Mouse (Mus musculus): ENCODE data around the gene Mink1. TPM values are rescaled to one million over a fixed set of nuclear protein-coding genes. Genes with fewer than 3 reads are reported as not detected.

Gene Mink1
- polyA plus RNA-seq, 1 experiment: 151 TPM

DNA sequence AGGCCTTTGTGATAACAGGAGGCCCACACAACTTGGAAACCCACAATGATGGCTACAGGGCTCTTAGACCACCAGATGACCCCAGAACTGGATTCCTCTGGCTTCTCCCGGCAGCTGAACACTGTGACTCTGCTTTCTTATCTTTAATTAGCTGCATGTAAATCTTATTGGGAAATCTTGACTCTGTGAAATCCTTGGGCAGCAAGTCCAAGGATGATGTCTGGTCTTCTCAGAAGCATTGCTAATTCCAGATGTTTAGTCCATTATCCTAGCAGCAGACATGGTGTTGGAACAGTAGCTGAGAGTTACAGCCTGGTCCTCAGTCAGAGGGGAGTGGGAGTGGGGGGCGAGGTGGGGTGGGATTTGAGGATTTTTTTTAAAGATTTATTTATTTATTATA, 65.8 kb downstream of the Mink1 start:
- no peak for TF ChIP-seq CTCF (IDR thresholded peaks at IDR 0.05; ENCODE audit: borderline replicate concordance, control insufficient read depth, extremely low read depth, insufficient read depth, low read length, poor library complexity)
- no peak for TF ChIP-seq POLR2A (IDR thresholded peaks at IDR 0.05; ENCODE audit: control insufficient read depth, extremely low read depth, insufficient read depth, low read length, poor library complexity)
- Histone ChIP-seq H3K36me3 (ENCODE audit: control insufficient read depth, insufficient read depth, low read length) (no peaks in the 10 kb centered on the region), H3K4me1 (replicated peaks; ENCODE audit: control insufficient read depth, insufficient read depth, low read length) (no peaks in the 10 kb centered on the region), H3K4me3 (ENCODE audit: control insufficient read depth, insufficient read depth, low read length) (no peak overlapping the region), H3K27ac (ENCODE audit: control insufficient read depth, insufficient read depth, low read length) (no peak overlapping the region), H3K27me3 (ENCODE audit: control insufficient read depth, insufficient read depth, low read length) (no peaks in the 10 kb centered on the region)
- no peak for DNase-seq
- 94% methylated on average over 2 of the region's 2 CpGs for WGBS

- Histone ChIP-seq H3K27ac (ENCODE audit: control insufficient read depth, insufficient read depth, low read length) (no peak overlapping the region), H3K27me3 (ENCODE audit: control insufficient read depth, insufficient read depth, low read length) (no peaks in the 10 kb centered on the region), H3K36me3 (ENCODE audit: control insufficient read depth, insufficient read depth, low read length) (no peaks in the 10 kb centered on the region), H3K4me3 (ENCODE audit: control insufficient read depth, insufficient read depth, low read length) (no peak overlapping the region), H3K4me1 (replicated peaks; ENCODE audit: control insufficient read depth, insufficient read depth, low read length) (no peaks in the 10 kb centered on the region)
- TF ChIP-seq CTCF (IDR thresholded peaks at IDR 0.05; ENCODE audit: borderline replicate concordance, control insufficient read depth, extremely low read depth, insufficient read depth, low read length, poor library complexity) (no peak), POLR2A (IDR thresholded peaks at IDR 0.05; ENCODE audit: control insufficient read depth, extremely low read depth, insufficient read depth, low read length, poor library complexity) (no peak)
- 62% methylated on average over 5 of the region's 5 CpGs for WGBS
- peak; percentile 55 for DNase-seq
Measured at GRCm38 (mm10) chr11:70629557-70629956, 66.9 kb downstream of the Mink1 start.

DNA sequence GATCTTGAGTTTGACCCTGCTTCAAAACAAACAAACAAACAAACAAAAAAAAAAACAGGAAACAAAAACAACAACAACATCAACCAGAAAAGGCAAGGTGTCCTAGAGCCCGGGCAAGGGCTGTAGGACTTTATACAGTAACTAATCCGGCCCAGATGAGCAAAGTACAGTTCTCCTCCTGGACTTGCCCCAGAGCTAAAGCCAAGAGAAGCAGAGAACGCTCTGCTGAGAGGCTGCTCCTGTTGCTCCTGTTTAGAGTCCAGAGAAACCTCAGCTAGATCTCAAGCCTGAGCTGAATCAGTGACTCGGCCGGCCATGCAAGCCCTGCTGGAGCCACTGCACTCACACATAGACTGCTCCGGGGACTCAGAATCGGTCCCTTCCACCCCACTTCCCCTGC, 67.4 kb downstream of the Mink1 start:
- TF ChIP-seq CTCF (IDR thresholded peaks at IDR 0.05; ENCODE audit: borderline replicate concordance, control insufficient read depth, extremely low read depth, insufficient read depth, low read length, poor library complexity) (no peak), POLR2A (IDR thresholded peaks at IDR 0.05; ENCODE audit: control insufficient read depth, extremely low read depth, insufficient read depth, low read length, poor library complexity) (no peak)
- Histone ChIP-seq H3K27ac (ENCODE audit: control insufficient read depth, insufficient read depth, low read length) (no peak overlapping the region), H3K27me3 (ENCODE audit: control insufficient read depth, insufficient read depth, low read length) (no peaks in the 10 kb centered on the region), H3K4me1 (replicated peaks; ENCODE audit: control insufficient read depth, insufficient read depth, low read length) (no peaks in the 10 kb centered on the region), H3K36me3 (ENCODE audit: control insufficient read depth, insufficient read depth, low read length) (no peaks in the 10 kb centered on the region), H3K4me3 (ENCODE audit: control insufficient read depth, insufficient read depth, low read length) (no peak overlapping the region)
- no peak for DNase-seq
- 82% methylated on average over 7 of the region's 7 CpGs for WGBS

- Histone ChIP-seq H3K4me3 (ENCODE audit: control insufficient read depth, insufficient read depth, low read length) (no peak overlapping the region), H3K36me3 (ENCODE audit: control insufficient read depth, insufficient read depth, low read length) (no peaks in the 10 kb centered on the region), H3K4me1 (replicated peaks; ENCODE audit: control insufficient read depth, insufficient read depth, low read length) (no peaks in the 10 kb centered on the region), H3K27ac (ENCODE audit: control insufficient read depth, insufficient read depth, low read length) (no peak overlapping the region), H3K27me3 (ENCODE audit: control insufficient read depth, insufficient read depth, low read length) (no peaks in the 10 kb centered on the region)
- 91% methylated on average over 4 of the region's 4 CpGs for WGBS
- TF ChIP-seq CTCF (IDR thresholded peaks at IDR 0.05; ENCODE audit: borderline replicate concordance, control insufficient read depth, extremely low read depth, insufficient read depth, low read length, poor library complexity): no peak
- no peak for TF ChIP-seq POLR2A (IDR thresholded peaks at IDR 0.05; ENCODE audit: control insufficient read depth, extremely low read depth, insufficient read depth, low read length, poor library complexity)
- no peak for DNase-seq
Measured at GRCm38 (mm10) chr11:70635601-70636000, 72.9 kb downstream of the Mink1 start.

GRCm38 (mm10) chr11:70637764-70638163, 75.1 kb downstream of the Mink1 start:
- H3K4me1 ChIP-seq (replicated peaks; ENCODE audit: control insufficient read depth, insufficient read depth, low read length): no peaks in the 10 kb centered on the region
- 100% methylated on average over 1 of the region's 1 CpGs for WGBS
- H3K4me3 ChIP-seq (ENCODE audit: control insufficient read depth, insufficient read depth, low read length): no peak overlapping the region
- DNase-seq: no peak
- no peaks in the 10 kb centered on the region for H3K36me3 ChIP-seq (ENCODE audit: control insufficient read depth, insufficient read depth, low read length)
- H3K27me3 ChIP-seq (ENCODE audit: control insufficient read depth, insufficient read depth, low read length): no peaks in the 10 kb centered on the region
- TF ChIP-seq POLR2A (IDR thresholded peaks at IDR 0.05; ENCODE audit: control insufficient read depth, extremely low read depth, insufficient read depth, low read length, poor library complexity) (no peak), CTCF (IDR thresholded peaks at IDR 0.05; ENCODE audit: borderline replicate concordance, control insufficient read depth, extremely low read depth, insufficient read depth, low read length, poor library complexity) (no peak)
- H3K27ac ChIP-seq (ENCODE audit: control insufficient read depth, insufficient read depth, low read length): no peak overlapping the region

GRCm38 (mm10) chr11:70638293-70638692, 75.6 kb downstream of the Mink1 start:
- no peak for TF ChIP-seq CTCF (IDR thresholded peaks at IDR 0.05; ENCODE audit: borderline replicate concordance, control insufficient read depth, extremely low read depth, insufficient read depth, low read length, poor library complexity)
- TF ChIP-seq POLR2A (IDR thresholded peaks at IDR 0.05; ENCODE audit: control insufficient read depth, extremely low read depth, insufficient read depth, low read length, poor library complexity): no peak
- Histone ChIP-seq H3K27ac (ENCODE audit: control insufficient read depth, insufficient read depth, low read length) (no peak overlapping the region), H3K4me1 (replicated peaks; ENCODE audit: control insufficient read depth, insufficient read depth, low read length) (no peaks in the 10 kb centered on the region), H3K27me3 (ENCODE audit: control insufficient read depth, insufficient read depth, low read length) (no peaks in the 10 kb centered on the region), H3K36me3 (ENCODE audit: control insufficient read depth, insufficient read depth, low read length) (no peaks in the 10 kb centered on the region), H3K4me3 (ENCODE audit: control insufficient read depth, insufficient read depth, low read length) (no peak overlapping the region)
- WGBS: 90% methylated on average over 1 of the region's 1 CpGs
- DNase-seq: no peak

GRCm38 (mm10) chr11:70638714-70639278, 76.1 kb downstream of the Mink1 start, which contains the start of gene Gp1ba:
Gene Gp1ba (plus strand): TSS chr11:70639122.
- H3K4me1 ChIP-seq (replicated peaks; ENCODE audit: control insufficient read depth, insufficient read depth, low read length): no peaks in the 10 kb centered on the region
- DNase-seq: no peak
- TF ChIP-seq CTCF (IDR thresholded peaks at IDR 0.05; ENCODE audit: borderline replicate concordance, control insufficient read depth, extremely low read depth, insufficient read depth, low read length, poor library complexity): no peak
- no peak for TF ChIP-seq POLR2A (IDR thresholded peaks at IDR 0.05; ENCODE audit: control insufficient read depth, extremely low read depth, insufficient read depth, low read length, poor library complexity)
- no peaks in the 10 kb centered on the region for H3K36me3 ChIP-seq (ENCODE audit: control insufficient read depth, insufficient read depth, low read length)
- 10% methylated on average over 5 of the region's 5 CpGs for WGBS
- H3K27me3 ChIP-seq (ENCODE audit: control insufficient read depth, insufficient read depth, low read length): no peaks in the 10 kb centered on the region
- H3K27ac ChIP-seq (ENCODE audit: control insufficient read depth, insufficient read depth, low read length): no peak within 1 kb of the TSS
- H3K4me3 ChIP-seq (ENCODE audit: control insufficient read depth, insufficient read depth, low read length): no peak within 1 kb of the TSS

All from thymus, adult 2 months (tissue).